Mouse (Mus musculus) forebrain, postnatal 0 days (tissue): ENCODE data around the gene Phospho1. TPM values are rescaled to one million over a fixed set of nuclear protein-coding genes. Genes with fewer than 3 reads are reported as not detected.

Source experiments
- ATAC-seq: fragments of 200-750 bp; cut with Nextera tagmentation; 2 replicates; pipeline ENCODE4 v1.8.0; 2017; ENCODE audit warnings: mild to moderate bottlenecking, moderate library complexity
- DNase-seq: peaks from one replicate; pipeline ENCODE4 v3.0.0-alpha.2; 2015
- H3K27ac ChIP-seq: fragments of 300-500 bp; sonication (generic); 2 replicates; pipeline ENCODE4 v1.5.1; 2014; ENCODE audit warnings: low read depth, mild to moderate bottlenecking, antibody characterized with exemption, low read length, moderate library complexity, mixed read lengths
- H3K27me3 ChIP-seq: fragments of 300-500 bp; sonication (generic); 2 replicates; pipeline ENCODE4 v1.6.1; 2014; ENCODE audit warnings: mild to moderate bottlenecking, low read length, mixed read lengths; ENCODE audit not compliant: insufficient read depth
- H3K36me3 ChIP-seq: fragments of 300-500 bp; sonication (generic); 2 replicates; pipeline ENCODE4 v1.6.1; 2014; ENCODE audit warnings: mild to moderate bottlenecking, moderate library complexity; ENCODE audit not compliant: insufficient read depth
- H3K4me1 ChIP-seq: fragments of 300-500 bp; sonication (generic); 2 replicates; pipeline ENCODE4 v1.6.1; 2014; ENCODE audit warnings: antibody characterized with exemption; ENCODE audit not compliant: insufficient read depth
- H3K4me2 ChIP-seq: fragments of 300-500 bp; sonication (generic); 2 replicates; pipeline ENCODE4 v1.6.1; 2014; ENCODE audit warnings: low read depth, mild to moderate bottlenecking, moderate library complexity
- H3K4me3 ChIP-seq: fragments of 300-500 bp; sonication (generic); 2 replicates; pipeline ENCODE4 v1.5.1; 2014; ENCODE audit warnings: low read depth, low read length, mixed read lengths
- H3K9ac ChIP-seq: fragments of 300-500 bp; sonication (generic); 2 replicates; pipeline ENCODE4 v1.6.1; 2014; ENCODE audit warnings: mild to moderate bottlenecking
- H3K9me3 ChIP-seq: fragments of 300-500 bp; sonication (generic); 2 replicates; pipeline ENCODE4 v1.6.1; 2016; ENCODE audit warnings: low read length
- CTCF ChIP-seq: sonication (generic); IDR thresholded peaks from 2 replicates; pipeline ENCODE4 v1.5.1; 2016; ENCODE audit warnings: antibody characterized with exemption, control low read depth, low read depth
- WGBS: fragments of 180-500 bp; shearing (Covaris S2); extraction: QIAGEN DNeasy Blood & Tissue Kit; methylation state at CpG from one replicate; pipeline ENCODE4 v1.1.7; 2014; 5-methylcytosine and 5-hydroxymethylcytosine counted together
- polyA plus RNA-seq: library from polyadenylated mRNA; unstranded; fragments of >200 nt; fragmentation: Nextera tagmentation; extraction: Ambion mirVana; gene quantifications from 2 replicates; pipeline ENCODE4 v1.2.1, GENCODE M21; 2015
- total RNA-seq: library from RNA; depleted of rRNA; stranded (reverse); fragments of >200 nt; gene quantifications from 2 replicates; pipeline ENCODE4 v1.2.3, GENCODE M21; 2014

Phospho1 gene
- total and polyA plus RNA-seq, 2 experiments from 2014 or later: 0.90 TPM; not detected in 1

DNA sequence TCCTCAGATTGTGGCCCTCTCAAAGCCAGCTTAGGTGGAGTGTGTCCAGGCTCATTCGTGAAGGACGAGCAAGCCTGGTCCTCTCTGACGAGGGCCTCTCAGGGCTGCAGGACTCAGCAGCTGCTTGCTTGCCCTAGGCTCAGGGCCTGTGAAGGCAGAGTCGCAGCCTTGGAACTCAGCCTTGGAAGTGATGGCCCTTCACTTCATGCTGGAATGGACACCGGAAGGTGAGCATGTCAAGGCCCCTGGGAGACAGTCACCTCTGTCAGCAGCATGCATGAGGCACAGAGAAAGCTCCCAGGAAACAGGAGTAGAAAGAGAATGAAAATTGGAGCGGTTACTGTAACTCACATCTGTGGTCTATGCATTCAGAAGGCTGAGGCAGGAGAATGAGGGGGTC, 12.6 kb upstream of the Phospho1 start:
- TF ChIP-seq CTCF: no peak
- Histone ChIP-seq H3K27me3 (no peaks in the 10 kb centered on the region), H3K36me3 (no peaks in the 10 kb centered on the region), H3K9ac (no peak overlapping the region), H3K27ac (no peak overlapping the region), H3K4me1 (no peaks in the 10 kb centered on the region), H3K4me3 (no peak overlapping the region), H3K4me2 (no peak overlapping the region), H3K9me3 (no peaks in the 10 kb centered on the region)
- DNase-seq (no peak), ATAC-seq (no peak)
- 82% methylated on average over 6 of the region's 6 CpGs for WGBS

DNA sequence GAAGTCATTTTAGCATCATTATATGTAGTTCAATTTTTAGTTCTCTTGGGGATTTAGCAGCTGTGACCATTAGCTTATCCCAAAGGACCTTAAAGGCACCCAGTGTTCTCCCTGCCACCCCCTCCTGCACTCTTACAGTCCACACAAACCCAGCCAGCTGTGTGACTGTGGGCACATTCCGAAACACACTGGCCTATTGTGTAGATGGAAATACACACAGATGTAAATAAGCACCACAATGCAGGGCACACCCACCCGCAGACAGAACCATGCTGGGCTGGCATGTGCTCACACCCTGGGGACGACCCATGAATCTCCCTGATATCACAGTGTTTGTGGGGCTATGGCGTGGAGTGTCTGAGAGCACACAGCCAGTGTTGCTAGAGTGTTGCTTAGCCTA, 12.1 kb upstream of the Phospho1 start:
- no peaks in the 10 kb centered on the region for H3K27me3 ChIP-seq
- no peak for TF ChIP-seq CTCF
- WGBS: 66% methylated on average over 4 of the region's 4 CpGs
- DNase-seq: no peak
- no peaks in the 10 kb centered on the region for H3K4me1 ChIP-seq
- ATAC-seq: no peak
- no peak overlapping the region for H3K4me3 ChIP-seq
- no peak overlapping the region for H3K9ac ChIP-seq
- no peaks in the 10 kb centered on the region for H3K36me3 ChIP-seq
- no peaks in the 10 kb centered on the region for H3K9me3 ChIP-seq
- no peak overlapping the region for H3K4me2 ChIP-seq
- no peak overlapping the region for H3K27ac ChIP-seq

DNA sequence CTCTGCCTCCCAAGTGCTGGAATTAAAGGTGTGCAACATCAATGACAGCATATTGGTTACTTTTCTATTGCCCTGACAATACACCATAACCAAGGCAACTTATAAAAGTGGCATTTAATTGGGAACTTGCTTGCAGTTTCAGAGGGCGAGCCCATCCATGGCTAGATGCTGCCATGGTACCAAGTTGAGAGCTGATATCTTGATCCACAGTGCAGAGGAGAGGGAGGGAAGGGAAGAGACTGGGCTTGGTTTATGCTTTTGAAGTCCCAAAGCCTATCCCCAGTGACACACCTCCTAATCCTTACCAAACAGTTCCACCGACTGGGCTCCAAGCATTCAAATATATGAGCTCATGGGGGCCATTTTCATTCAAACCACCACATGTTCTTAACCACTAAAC, 10.2 kb upstream of the Phospho1 start:
- Histone ChIP-seq H3K27me3 (no peaks in the 10 kb centered on the region), H3K9ac (no peak overlapping the region)
- no peak for TF ChIP-seq CTCF

DNA sequence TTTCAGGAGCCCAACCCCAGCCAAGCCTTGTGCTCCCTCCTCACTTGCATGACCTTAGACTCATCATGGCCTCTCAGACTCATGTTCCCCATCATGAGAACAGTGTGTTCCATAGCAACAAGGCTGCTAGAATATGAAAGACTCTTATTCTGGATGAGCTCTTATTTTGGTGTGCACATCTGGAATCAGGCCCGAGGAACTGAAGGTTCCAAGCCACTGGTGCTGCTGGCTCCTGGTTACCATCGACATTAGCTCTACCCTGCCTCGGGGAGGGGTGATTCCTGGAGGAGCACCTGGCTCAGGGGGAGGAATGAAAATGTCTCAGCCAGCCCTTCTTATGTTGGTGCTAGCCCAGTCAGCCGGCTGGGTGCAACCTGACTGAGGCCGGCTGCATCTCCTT, 9.4 kb upstream of the Phospho1 start:
- Histone ChIP-seq H3K36me3 (no peaks in the 10 kb centered on the region), H3K4me3 (no peak overlapping the region), H3K9ac (no peak overlapping the region), H3K4me2 (no peak overlapping the region), H3K4me1 (no peaks in the 10 kb centered on the region), H3K9me3 (no peaks in the 10 kb centered on the region), H3K27me3 (no peaks in the 10 kb centered on the region), H3K27ac (no peak overlapping the region)
- ATAC-seq (no peak), DNase-seq (no peak)
- WGBS: 73% methylated on average over 5 of the region's 5 CpGs
- TF ChIP-seq CTCF: no peak

More for the DNA sequence above, 10.2 kb upstream of the Phospho1 start:
- no peaks in the 10 kb centered on the region for H3K36me3 ChIP-seq
- WGBS: 93% methylated on average over 2 of the region's 2 CpGs
- DNase-seq: no peak
- no peaks in the 10 kb centered on the region for H3K9me3 ChIP-seq
- H3K4me2 ChIP-seq: no peak overlapping the region
- no peak overlapping the region for H3K27ac ChIP-seq
- no peak overlapping the region for H3K4me3 ChIP-seq
- H3K4me1 ChIP-seq: no peaks in the 10 kb centered on the region
- no peak for ATAC-seq

DNA sequence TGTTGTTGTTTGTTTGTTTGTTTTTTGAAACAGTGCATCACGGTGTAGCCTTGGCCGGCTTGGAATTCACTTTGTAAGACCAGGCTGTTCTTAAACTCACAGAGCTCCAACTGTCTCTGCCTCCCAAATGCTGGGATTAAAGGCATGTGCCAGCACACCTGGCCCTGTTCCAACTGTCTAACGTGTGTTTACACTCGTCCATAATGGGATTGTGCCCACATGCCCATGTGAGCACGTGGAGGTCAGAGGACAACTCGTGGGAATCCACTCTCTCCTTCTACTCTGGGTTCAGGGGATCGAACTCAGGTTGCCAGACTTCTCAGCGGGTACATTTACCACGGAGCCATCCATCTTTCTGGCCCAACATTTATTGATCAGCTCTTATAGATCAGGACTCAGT, 8.9 kb upstream of the Phospho1 start:
- no peak overlapping the region for H3K27ac ChIP-seq
- no peak overlapping the region for H3K9ac ChIP-seq
- no peak overlapping the region for H3K4me2 ChIP-seq
- WGBS: 65% methylated on average over 9 of the region's 9 CpGs
- H3K36me3 ChIP-seq: no peaks in the 10 kb centered on the region
- ATAC-seq (no peak), DNase-seq (no peak)
- H3K27me3 ChIP-seq: no peaks in the 10 kb centered on the region
- no peaks in the 10 kb centered on the region for H3K9me3 ChIP-seq
- no peak overlapping the region for H3K4me3 ChIP-seq
- TF ChIP-seq CTCF: no peak
- H3K4me1 ChIP-seq: no peaks in the 10 kb centered on the region

DNA sequence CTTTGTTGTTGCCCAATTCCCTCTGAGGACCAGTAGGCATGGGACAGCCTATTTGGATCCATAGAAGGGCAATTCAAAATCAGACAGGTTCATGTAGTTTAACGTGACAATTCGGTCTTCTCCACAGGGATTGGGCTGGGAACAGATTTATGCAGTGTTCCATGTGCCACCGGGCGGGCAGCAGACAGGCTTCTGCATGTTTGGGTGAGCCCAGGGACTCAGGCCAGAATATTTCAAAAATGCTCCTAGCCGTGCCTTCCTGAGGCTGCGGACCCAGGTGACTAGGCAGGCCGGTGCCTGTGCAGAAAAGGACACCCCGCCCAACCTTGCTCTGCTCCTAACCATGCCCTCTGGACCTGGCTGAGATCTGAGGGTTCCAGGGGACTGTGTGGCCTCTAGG, 5.2 kb upstream of the Phospho1 start:
- peaks cover 4% of the 10 kb centered on the region; the same call in 1 of the 2 replicates for H3K27me3 ChIP-seq
- WGBS: 93% methylated on average over 8 of the region's 8 CpGs

DNA sequence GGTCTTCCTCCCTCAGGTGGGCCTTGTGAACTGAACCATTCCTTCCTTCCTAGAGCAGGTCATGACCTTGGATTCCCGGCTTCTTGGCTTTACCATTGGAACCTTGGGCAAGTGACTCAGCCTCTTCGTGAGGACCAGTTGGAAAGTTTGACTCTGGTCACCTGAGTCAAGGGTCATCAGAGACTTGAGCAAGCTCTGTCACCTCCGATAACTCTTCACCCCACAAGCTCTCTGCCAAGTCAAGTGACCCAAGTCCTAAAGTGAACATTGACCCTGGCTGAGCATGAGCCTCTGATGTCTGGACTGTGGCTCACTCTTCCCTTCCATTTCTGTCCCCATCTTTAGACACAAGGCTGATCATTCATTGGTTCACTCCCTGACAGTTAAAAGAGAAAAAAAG, 2.8 kb upstream of the Phospho1 start:
- Histone ChIP-seq H3K27ac (no peak overlapping the region), H3K4me1 (0 out of 2 replicates have a peak, but pooled peaks cover 6% of the 10 kb centered on the region), H3K4me2 (no peak overlapping the region), H3K36me3 (no peaks in the 10 kb centered on the region), H3K9me3 (no peaks in the 10 kb centered on the region), H3K27me3 (peaks cover 15% of the 10 kb centered on the region), H3K4me3 (no peak overlapping the region), H3K9ac (no peak overlapping the region)
- WGBS: 88% methylated on average over 3 of the region's 3 CpGs
- DNase-seq (no peak), ATAC-seq (no peak)
- TF ChIP-seq CTCF: no peak

More for the DNA sequence above, 5.2 kb upstream of the Phospho1 start:
- DNase-seq (no peak), ATAC-seq (no peak)
- no peak overlapping the region for H3K27ac ChIP-seq
- no peak for TF ChIP-seq CTCF
- no peak overlapping the region for H3K4me3 ChIP-seq
- H3K36me3 ChIP-seq: no peaks in the 10 kb centered on the region
- no peaks in the 10 kb centered on the region for H3K4me1 ChIP-seq
- H3K4me2 ChIP-seq: no peak overlapping the region
- H3K9ac ChIP-seq: no peak overlapping the region
- H3K9me3 ChIP-seq: no peaks in the 10 kb centered on the region

DNA sequence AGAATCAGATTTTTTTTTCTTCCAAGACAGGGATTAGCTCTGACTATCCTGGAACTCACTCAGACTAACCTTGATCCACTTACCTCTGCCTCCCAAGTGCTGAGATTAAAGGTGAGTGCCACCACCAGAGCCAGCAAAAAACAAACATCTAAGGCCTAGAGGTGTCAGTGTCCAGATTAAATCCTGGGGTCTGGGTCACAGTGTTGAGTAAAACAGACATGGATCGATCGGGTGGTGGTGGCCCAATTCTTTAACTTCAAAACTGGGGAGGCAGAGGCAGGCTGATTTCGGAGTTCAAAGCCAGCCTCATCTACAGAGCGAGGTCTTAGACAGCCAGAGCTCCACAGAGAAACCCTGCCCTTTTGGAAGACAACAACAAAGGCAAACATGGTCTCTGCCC, 1.9 kb upstream of the Phospho1 start:
- WGBS: 97% methylated on average over 4 of the region's 4 CpGs

More for the DNA sequence above, 1.9 kb upstream of the Phospho1 start:
- H3K36me3 ChIP-seq: no peaks in the 10 kb centered on the region
- DNase-seq: no peak
- TF ChIP-seq CTCF: no peak
- ATAC-seq: no peak
- H3K4me2 ChIP-seq: no peak overlapping the region
- no peak overlapping the region for H3K9ac ChIP-seq
- H3K27me3 ChIP-seq: peaks cover 23% of the 10 kb centered on the region
- no peaks in the 10 kb centered on the region for H3K9me3 ChIP-seq
- H3K4me3 ChIP-seq: no peak overlapping the region
- 0 out of 2 replicates have a peak, but pooled peaks cover 6% of the 10 kb centered on the region for H3K4me1 ChIP-seq
- no peak overlapping the region for H3K27ac ChIP-seq
